Mouse (Mus musculus) cerebellum, postnatal 4 days (tissue): ENCODE data around the gene Gm20388.

Experiments used
- DNase-seq, 2 experiments: peaks; one replicate each; pipeline ENCODE4 v3.0.0; 2022; ENCODE audit warnings: low spot score in 2 of 2, mixed read lengths in 1 of 2

Gene Gm20388

DNA sequence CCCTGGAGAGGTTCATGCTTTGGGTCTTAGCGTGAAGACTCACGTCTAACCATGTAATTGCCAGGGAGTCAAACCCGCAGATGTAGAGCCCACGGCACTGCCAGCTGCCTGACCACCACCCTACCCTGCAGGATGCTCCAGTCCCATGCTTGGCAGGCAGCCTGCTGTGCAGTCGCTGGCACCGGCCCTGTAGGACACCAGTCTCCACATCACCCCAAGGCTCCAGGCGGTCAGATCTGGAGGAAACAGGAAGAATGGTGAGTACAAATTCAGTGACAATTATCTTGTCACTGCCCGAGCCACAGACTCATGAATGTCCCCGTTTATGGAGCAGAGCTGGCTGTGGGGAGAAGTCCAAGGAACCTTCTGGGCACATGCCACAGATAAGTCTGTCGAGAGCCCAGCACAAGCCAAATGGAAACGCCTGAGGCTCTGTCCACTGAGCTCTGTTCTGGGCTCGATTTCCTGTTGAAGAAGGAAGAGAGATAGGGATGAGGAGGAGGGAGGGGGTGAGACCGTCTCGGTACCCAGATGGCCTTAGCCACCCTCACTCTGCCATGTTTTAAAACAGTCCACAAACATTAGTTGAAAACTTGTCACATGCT, 1006.3 kb downstream of the Gm20388 start:
- DNase-seq: no peak

DNA sequence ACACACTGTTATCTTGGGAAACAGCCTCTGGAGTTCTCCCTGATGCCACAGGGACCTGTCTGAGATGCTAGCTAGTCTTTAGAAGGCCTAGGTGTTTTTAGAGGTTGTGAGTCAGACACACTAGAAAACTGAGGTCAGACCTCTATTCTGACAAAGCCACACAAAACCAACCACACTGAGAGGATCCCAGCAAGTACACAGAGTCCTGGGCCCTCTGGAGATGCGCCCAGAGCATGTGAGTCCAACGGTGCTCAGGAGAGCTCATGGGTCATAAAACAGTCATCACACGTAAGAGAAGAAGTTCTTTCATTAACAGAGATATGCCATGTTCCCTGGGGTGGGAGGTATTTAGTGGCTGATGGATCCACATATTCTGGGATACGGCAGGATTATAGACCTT, 1009.9 kb downstream of the Gm20388 start:
- DNase-seq: no peak

DNA sequence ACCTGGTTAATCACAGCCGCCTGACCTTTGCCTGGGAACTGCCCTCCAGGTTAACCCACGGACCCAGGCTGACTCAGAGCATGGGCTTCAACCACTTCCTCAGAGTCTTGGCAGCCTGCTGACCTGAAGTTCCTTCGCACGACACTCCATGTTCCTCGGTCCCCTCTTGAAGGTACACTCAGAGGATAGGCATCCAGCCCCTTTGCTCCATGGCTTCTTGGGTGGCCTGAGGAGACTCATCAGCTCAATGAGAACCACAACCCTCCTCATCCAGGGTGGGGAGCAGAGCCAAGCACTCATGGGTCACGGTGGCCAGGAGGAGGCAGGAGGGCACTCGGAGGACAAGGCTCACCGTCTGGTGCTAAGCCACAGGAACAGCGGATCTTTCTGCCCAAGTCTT, 1015.6 kb downstream of the Gm20388 start:
- no peak for DNase-seq

DNA sequence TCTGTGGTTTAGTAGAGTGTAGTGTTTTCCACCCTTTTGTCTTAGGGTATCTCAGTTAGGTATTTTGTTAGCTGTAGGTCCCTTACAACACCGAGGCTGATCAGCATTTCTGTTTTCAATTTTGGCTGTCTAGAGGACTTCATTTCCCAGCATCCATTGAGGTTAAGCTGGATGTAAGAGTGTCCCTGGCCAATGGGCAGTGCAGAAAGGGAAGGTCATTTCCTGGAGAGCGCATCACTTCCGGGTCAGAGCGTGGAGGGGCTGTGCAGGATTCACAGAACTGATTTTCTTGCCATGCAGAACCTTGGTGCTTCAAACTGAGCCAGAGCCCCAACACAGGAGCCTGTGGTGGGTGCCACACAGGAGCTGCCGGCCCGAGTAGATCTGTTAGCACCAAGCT, 1017.4 kb downstream of the Gm20388 start:
- no peak for DNase-seq

DNA sequence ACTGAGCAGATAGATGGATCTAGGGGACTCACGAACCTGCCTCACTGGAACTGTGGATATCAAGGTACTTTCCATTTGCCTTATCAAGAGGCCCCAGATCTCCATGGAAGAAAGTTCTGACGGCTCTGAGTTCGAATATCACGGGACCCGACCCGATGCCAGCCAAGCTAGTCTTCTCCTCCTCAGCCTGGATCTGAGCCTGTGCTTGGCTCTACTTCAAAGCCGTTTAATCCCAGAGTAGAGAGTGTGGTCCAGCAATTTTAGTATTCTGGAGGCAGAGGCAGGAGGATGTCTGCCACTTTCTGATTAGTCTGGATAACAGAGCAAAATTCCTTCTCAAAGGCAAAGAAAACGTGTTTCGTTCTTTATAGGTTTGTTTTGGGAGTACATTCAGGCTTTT, 1024.0 kb downstream of the Gm20388 start:
- DNase-seq: no peak

DNA sequence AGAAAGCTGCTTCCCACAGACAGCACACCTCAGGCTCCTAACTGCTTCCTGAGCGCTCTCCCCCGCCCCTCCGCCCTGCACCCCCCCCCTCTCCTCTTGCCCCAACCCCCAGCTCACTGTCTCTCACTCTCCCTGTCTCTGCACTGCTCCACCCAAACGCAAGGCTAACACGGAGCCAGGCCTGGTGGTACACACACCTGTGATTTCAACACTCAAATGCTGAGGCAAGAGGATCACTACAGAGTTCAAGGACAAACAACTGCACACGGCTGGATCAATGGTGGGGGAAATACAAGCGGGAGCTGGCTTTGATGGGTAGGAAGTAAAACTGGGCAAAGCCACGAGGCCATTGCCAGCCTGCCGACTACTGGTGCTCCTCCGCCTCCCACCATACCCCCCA, 1026.0 kb downstream of the Gm20388 start:
- no peak for DNase-seq

DNA sequence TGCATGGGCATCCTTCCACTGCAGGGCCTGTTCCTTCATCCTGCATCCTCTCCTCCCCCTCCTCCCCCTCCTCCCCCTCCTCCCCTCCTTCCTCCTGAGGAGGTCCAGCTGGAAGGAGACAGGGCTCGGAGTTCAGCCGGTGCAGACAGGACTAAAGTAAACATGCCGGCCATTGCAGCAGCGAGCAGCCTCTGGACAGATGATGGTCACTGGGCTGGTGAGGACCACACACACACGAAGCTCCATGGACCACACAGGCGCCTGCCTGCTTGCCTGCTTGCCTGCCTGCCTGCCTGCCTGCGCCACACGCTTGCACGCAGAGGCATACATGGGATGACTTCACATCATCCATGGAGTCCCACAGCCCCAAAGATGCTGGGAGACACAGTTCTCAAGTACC, 1026.8 kb downstream of the Gm20388 start:
- DNase-seq: no peak

DNA sequence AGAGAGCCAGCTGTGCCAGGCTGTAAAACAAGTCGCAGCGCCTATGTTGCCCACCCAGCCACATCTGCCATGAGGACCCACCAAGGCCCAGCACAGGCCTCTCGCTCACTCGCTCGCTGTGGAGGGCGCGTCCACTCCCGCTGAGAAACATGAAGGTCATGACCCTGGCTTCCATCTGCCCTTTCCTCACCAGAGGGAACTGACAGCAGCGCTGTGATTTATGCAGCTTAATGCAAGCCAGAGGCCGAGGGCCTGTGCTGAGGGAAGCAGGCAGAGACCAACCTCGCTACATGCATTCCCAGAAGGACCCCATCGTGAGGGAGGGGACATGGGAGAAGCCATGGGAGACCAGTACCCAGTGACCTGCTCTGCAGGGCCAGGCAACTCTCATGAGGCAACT, 1029.6 kb downstream of the Gm20388 start:
- no peak for DNase-seq

DNA sequence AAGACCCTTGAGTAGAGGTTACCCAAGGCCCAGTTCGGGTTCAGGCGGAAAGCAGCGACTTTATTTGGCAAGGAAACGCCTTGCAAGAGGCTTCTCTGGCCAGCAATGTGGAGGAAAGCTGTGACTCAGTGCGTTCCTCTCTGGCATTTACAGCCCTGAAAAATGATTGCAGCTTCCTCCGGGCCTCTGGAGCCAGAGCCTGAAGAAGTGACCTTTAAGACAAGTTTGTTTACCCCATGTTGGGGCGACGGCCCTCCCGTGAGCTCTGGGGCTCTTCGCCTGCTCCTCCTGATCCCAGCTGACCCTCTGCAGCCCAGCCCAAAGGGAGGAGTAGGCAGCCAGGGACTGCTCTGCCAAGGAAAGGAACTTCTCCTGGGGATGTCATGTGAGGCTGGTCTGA, 1036.6 kb downstream of the Gm20388 start:
- no peak for DNase-seq

DNA sequence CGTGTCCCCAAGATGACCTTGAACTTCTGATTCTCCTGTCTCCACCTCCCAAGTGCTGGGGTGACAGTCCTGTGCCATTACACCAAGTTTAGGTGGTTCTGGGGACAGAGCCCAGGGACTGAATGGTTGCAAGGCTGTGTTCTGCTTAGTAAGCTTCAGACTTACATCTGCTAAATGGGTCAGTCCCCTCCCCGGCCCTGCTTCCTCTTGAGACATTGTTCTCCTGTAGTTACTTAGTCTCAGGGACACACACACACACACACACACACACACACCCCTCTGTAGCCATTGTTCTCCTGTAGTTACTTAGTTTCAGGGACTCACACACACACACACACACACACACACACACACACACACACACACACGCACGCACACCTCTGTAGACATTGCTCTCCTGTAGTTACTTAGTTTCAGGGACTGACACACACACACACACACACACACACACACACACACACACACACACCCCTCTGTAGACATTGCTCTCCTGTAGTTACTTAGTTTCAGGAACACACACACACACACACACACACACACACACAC, 1037.5 kb downstream of the Gm20388 start:
- DNase-seq: no peak

DNA sequence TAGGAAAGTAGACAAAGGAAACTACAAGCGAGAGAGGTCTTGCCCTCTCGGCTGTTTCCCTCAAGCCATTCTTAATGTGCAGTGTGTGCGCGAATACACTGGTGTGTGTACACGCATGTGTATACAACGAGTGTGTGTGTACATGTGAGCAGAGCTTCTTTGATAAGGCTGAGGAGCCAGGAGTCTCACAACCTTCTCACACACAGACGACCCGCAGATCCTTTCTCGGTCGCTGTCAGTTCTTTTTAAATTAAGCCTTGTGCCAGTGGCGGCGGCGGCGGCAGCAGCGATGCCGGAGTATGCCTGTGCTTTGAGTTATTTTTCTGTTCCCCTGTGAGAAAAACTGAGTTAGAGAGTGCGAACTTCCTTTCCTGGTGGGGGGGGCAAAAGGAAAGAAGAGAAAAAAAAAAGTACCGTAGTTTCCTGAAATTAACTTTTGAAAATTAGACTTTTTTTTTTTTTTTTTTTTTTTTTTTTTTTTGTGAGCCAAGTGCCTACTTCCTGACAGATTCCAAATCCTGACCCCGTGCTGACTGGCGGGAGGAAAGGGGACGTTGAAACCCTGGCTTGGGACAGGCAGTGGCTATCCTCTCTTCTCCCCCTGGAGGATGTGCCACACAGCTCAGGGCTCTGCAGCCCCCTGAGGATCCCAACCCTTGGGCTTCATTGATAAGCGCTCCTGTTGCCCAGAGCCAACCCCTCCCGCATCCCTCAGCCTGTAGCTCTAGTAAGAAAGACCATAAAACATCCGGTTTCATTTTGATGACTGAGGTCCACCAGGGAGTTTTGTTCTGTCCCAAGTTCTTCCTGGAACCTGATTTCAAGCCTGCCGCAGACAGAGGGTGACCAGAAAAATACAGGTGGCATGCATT, 1038.2 kb downstream of the Gm20388 start:
- DNase-seq: no peak

DNA sequence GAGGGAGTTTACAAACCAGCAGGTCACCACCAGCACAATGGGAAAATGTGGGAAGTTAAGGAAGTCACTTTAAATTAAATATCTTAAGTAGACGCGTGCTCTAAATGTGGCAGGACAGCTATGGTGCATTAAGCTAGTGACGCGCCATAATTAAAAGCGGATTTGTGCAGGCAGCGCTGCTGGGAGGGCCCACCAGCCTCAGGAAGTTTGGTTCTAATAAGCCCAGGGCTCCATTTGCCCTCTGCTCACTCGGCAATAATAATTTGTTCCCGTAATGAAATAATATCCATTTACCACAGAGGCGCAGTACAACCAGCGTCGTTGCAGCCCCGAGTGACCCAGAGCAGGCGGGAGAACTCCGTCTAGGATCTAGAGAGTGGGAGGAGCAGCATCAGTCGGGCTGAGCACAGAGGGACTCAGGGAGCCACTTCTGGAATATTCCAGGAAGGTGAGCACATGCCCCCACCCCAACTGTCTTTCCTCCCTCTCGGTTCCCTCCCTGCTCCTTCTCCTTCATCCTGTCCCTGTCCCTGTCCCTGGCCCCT, 1040.1 kb downstream of the Gm20388 start:
- DNase-seq: no peak

DNA sequence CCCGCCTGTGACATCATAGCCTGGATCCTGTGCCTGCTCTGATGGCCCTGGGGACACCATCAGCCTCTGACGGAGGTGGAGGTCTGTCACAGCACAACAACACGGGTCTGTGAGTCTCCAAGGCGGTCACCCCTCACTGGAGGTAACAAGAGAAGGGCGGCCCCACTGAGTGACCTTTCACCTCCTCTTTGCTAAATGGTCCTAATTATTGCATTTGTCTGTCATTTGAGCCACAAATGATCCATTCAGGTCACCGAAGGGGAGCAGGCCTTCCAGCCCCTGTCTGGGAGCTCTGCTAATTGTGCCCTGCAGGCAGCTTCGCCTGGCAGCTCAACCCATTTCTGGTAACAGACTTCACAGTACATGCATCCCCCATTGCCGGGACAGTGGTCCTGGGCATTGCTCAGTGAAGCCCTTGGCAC, 1048.8 kb downstream of the Gm20388 start:
- DNase-seq: no peak

DNA sequence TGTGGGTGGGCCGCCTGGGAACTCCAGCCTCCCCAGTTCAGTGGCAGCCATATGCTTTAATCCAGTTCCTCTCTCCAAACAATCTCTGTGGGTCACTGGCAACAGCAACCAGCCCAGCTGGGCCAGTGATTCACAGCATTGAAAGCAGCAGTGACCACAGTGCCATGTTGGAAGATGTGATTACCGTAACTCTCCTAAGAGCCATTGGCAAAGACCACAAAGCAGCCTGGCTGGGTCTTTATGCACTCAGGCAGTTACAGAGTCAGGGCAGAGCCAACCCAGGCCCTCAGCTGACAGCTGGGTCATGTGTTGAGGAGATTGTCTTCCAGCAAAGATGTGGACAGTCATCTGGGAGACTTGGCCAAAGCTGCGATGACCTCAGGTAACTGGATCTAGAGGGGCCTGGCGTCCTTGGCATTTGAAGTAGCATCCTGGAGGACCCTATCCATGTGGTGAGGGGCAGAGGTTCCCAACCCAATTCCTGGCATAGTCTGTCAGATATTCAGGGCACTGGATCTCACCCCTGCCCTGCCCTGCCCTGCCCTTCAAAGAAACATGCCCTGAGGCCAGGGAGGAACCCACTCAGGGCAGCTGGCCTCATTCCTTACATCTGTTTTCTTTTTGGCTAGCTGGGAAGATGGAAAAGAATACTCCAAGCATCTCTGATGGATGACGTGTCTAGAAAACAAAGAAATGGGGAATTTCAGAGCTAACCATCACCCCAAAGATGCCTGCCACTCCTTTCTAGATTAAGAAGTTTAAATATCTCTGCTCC, 1052.2 kb downstream of the Gm20388 start:
- no peak for DNase-seq

DNA sequence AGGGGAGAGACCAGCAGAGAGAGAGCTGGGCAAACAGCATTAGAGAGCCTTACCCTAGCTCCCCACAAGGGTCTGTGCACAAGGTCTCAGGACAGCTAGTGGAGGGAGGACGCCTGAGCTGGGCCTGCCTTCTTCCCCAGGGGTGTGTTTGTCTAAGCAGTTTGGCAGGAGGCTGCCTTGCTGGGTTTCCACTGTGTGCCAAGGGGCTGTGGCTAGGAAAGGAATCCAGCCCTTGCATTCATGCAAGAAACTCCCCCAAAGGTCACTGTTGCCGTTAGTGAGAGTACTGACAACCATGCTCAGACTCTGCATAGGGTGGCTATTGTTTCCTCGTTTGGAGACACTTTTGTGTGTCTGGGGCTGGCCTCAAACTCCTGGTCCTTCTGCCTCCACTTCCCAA, 1055.9 kb downstream of the Gm20388 start:
- DNase-seq: no peak

DNA sequence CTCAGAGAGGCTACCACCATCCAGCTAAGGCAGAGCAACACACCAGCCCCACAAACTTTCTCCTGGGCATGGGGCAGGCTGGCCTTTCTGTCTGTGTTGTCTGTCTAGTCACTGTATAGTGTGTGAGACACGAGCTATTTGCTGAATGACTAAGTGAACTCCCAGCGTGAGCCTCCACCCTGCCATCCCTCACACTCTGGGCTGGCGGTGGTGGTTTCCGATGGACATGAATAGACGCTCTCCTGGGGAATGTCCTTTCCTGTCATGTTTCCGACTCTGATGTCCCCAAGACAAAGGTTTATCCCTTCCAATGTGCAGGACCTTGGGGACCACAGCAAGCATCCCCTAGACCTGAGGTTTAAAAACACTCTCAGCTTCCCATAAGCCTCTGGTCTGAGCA, 1057.7 kb downstream of the Gm20388 start:
- no peak for DNase-seq

DNA sequence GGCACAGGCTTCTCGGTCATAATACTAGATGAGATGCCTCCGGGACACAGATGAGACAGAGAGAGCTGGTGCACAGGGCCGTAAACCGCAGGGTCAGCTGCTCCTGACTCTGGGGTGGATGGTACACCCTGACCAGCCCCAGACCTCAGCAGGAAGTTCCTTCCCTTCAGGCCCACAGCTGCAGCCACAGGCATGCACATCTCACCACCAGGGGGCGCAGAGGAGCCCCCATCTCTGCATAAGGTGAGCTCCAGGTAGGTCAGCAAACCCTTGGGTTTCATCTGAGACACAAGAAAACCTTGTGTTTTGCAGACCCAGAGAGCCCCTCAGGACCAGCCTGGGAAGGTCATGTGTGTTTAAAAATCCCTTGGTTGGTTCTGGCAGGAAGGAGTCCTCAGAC, 1059.7 kb downstream of the Gm20388 start:
- peak in 1 of 2 experiments; percentile 38 for DNase-seq

DNA sequence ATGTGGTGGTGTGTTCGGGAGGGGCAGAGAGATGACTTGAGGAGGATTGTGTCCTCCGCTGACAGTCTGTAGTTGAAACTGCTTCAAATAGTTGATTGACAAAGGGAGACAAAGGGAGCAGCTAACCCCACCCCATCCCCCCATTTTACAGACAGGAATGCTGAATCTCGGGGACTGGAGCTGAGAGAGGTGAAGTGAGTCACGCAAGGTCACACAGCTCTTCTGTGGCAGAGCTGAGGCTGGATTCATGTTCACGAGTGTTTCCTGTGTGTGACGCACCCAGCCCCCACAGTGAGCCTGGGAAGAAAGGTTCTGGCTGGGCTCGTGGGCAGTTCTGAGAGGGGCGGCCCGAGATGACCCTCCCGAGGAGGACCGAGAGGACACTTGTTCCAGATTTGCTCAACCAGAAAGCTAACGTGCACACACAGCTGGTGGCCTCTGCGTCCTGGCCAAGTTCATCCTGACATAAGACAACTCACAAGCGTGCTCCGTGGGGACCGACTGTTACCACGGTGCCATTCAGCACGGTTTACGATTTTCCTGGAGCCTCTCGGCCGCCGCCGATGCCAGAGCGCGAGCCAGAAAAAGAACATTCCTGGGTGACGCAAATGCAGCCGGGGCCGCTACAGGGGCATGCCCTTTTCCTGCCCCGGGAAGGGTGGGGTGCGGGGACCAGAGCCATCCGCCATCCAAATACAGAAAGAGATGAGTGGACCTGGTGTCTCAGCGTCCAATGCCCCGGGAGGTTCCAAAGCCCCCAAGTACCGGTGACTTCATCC, 1061.2 kb downstream of the Gm20388 start:
- DNase-seq: peak in 1 of 2 experiments; percentile 21

DNA sequence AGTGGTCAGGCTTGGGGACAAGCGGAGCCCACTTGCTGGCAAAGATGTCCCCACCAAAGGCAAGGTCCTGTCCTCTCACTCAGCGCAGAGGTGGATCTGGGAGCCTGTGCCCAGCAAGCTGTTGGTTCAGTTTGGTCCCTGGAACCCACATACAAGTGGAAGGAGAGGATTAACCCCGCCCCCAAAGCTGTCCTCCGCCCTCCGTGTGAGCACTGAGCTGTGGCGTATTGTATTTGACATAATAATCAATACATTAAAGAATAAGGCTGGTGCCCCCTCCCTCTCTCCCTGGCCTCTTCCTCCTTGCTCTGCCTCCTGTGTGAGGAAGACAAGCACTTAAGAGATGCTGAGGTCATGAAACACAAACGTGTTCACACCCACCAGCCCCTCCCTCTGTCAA, 1062.4 kb downstream of the Gm20388 start:
- no peak for DNase-seq

DNA sequence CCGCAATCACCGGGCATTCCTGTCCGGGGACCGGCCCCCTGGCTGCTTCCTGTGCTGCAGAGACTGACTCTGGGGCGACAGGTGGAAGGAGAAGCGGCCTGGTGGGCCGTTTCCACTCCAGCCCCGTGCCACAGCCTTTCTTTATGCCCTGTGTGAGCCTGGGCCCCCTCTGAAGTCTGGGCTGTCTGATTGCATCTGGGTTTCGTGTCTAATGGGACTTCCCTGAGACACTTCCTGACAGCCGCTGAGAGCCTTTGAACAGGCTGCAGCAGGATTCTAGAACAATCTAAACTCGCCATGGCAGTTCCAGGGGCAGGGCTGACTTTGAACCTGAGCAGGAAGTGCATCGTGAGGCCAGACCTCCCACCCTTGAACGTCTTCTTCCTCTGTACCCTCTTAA, 1066.5 kb downstream of the Gm20388 start:
- DNase-seq: no peak

DNA sequence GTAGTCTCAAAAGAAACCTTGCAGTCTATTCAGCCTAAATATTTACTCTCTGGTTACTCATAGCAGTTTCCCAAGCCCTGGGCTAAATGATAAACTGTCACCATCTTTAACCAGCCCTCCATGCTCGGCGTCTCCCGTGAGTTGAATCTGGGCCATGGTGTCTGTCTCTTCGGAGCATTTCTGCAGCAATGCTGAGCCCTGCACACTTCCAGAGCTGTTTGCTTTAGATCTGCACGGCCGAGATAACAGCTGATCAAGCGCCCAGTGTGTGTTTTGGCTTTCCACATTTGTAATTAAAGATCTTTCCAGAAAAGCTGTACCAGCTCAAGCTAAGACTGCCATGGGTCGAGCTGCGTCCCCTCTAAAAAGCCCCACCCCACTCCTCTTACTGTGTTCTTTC, 1068.6 kb downstream of the Gm20388 start:
- no peak for DNase-seq
